Mouse (Mus musculus): ENCODE measurements around the gene Alg1. TPM values are rescaled to one million over a fixed set of nuclear protein-coding genes. Genes with fewer than 3 reads are reported as not detected.

Alg1 gene
- 45.3 TPM for polyA plus RNA-seq (2017; shearing (Covaris generic))

GRCm38 (mm10) chr16:5233418-5234313 is at the start of gene Alg1:
Alg1 (plus strand) TSS chr16:5233621.

DNA sequence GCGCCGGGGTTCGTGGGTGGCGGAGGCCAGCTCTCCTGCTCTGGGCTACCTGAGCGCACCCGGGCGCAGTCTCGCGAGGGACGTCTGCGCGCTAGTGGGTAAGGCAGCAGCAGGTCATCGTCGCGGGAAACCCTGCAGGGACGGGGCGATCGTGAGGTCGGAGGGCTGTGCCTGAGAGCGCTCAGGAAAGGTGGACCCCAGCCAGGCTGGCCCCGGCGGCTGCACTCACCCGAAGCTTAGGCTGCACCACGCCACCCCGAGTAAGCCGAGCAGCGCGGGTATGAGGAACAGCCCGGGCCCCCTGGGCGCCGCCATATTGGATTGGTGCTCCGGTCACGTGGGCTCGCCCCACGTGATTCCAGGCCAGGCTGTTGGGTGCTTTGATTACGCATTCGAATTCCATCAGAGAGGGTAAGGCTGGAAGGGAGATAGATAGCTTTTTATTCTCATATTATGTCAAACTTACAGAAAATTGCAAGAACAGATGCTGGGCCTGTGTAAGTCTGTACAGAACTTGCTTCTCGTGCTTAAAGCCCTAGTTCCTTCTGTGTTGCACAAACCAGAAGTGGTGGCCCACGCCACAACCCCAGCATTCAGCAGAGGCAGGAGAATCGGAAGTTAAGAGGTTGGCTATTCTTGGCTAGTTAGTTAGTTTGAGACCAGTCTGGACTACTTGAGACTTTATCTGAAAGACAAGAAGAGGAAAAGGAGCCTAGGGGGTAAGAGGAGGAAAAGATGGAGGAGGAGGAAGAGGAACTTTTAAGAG is 29.6 kb upstream of the Alg1 start, which contains the start of gene Nagpa:
Gene Nagpa (minus strand): TSS at position 345 of the 766 bp plus-strand sequence.

DNA sequence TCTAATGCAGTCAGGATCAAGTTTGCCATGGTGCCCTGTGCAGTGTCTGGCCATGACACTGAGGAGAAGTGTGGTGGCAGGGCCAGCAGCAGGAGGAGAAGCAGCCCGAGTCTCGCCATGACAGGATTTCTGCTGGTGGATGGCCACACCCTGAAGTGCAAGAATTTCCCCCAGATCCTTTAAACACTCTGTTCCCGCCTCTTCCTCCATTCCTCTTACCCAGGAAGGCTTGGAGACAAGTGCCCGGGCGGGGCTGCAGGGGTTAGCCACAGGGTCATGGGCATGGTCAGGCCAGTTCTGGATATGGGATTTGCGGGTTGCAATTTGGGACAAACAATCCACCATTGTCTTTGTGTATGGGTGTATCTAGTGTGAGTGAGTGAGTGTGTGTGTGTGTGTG is 11.3 kb upstream of the Alg1 start, which contains the start of gene AU021092:
Gene AU021092 (minus strand): TSS at position 160 of the 400 bp plus-strand sequence.

DNA sequence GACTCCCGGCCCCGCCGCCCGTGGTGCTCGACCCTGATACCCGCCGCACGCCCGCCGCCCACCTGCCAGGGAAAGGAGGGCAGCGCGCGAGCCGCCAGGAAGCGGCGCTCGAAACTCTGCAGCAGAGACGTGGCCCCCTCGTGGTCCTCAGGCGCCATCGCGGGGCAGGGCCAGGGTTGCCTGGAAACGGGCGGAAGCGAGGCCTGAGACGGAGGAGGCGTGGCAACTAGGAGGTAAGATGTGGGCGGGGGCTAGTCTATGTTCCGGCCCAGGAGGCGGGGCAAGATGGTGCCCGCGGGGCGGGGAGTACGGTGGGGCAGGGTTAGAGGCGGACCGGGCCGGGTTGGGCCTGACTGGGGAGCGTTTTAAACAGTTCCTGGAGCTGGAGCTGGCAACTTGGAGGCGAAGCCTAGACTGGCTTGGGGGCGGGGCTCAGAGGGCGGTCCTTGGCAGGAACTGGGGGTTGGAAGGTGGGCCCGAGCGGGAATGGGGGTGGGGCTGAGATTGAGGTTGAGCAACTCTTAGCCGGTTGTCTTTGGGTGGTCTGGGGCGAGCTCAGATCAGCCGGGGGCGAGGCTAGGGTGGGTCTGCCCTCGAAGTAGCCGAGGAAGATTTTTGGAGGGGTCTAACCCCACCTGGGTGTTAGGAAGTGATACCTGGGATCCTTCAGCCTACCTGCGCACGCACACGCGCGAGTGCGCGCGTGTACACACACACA is 22.5 kb downstream of the Alg1 start, which contains the start of gene Eef2kmt:
Gene Eef2kmt (minus strand): TSS at position 205 of the 718 bp plus-strand sequence.

Other genes starting within 250 kb of the Alg1 start
- not detected for gene Sept12, start 235.8 kb upstream of the Alg1 start, polyA plus RNA-seq (2017; shearing (Covaris generic))
- gene Smim22, start 226.3 kb upstream of the Alg1 start, polyA plus RNA-seq (2017; shearing (Covaris generic)) = not detected
- 24.5 TPM for gene Rogdi, start 220.1 kb upstream of the Alg1 start, polyA plus RNA-seq (2017; shearing (Covaris generic))
- gene Glyr1, start 183.8 kb upstream of the Alg1 start, polyA plus RNA-seq (2017; shearing (Covaris generic)) = 188 TPM
- 16.7 TPM for gene Ubn1, start 183.6 kb upstream of the Alg1 start, polyA plus RNA-seq (2017; shearing (Covaris generic))
- gene Ppl, start 101.2 kb upstream of the Alg1 start, polyA plus RNA-seq (2017; shearing (Covaris generic)) = not detected
- not detected for gene Sec14l5, start 86.5 kb upstream of the Alg1 start, polyA plus RNA-seq (2017; shearing (Covaris generic))
- gene Nagpa, start 29.6 kb upstream of the Alg1 start, polyA plus RNA-seq (2017; shearing (Covaris generic)) = 18.8 TPM
- not detected for gene AU021092, start 11.3 kb upstream of the Alg1 start, polyA plus RNA-seq (2017; shearing (Covaris generic))
- 51.8 TPM for gene Eef2kmt, start 22.4 kb downstream of the Alg1 start, polyA plus RNA-seq (2017; shearing (Covaris generic))

Measured in inflammation-experienced regulatory T-cells, adult 16 weeks (primary cell).